Mouse (Mus musculus) limb, embryonic 15.5 days (tissue): ENCODE measurements at regions not wholly inside any gene's neighbourhood (a gene's known extent, or its start where the extent isn't known, plus 50 kb on each side); places are given as distances from the start of the nearest gene placed in this dataset.

Source experiments
- ATAC-seq: fragments of 200-750 bp; cut with Nextera tagmentation; 2 replicates; pipeline ENCODE4 v1.8.0; 2017; ENCODE audit warnings: low read depth, moderate TSS enrichment; ENCODE audit not compliant: insufficient number of reproducible peaks, low FRiP score, low TSS enrichment
- H3K27ac ChIP-seq: fragments of 300-500 bp; sonication (generic); 2 replicates; pipeline ENCODE4 v1.5.1; 2015; ENCODE audit warnings: moderate library complexity, mild to moderate bottlenecking, inconsistent platforms
- H3K27me3 ChIP-seq: fragments of 300-500 bp; sonication (generic); 2 replicates; pipeline ENCODE4 v1.6.1; 2015; ENCODE audit warnings: inconsistent platforms
- H3K36me3 ChIP-seq: fragments of 300-500 bp; sonication (generic); 2 replicates; pipeline ENCODE4 v1.6.1; 2015; ENCODE audit warnings: inconsistent platforms
- H3K4me1 ChIP-seq: fragments of 300-500 bp; sonication (generic); 2 replicates; pipeline ENCODE4 v1.6.1; 2015; ENCODE audit warnings: inconsistent platforms
- H3K4me2 ChIP-seq: fragments of 300-500 bp; sonication (generic); 2 replicates; pipeline ENCODE4 v1.6.1; 2015; ENCODE audit warnings: mild to moderate bottlenecking, inconsistent platforms
- H3K4me3 ChIP-seq: fragments of 300-500 bp; sonication (generic); 2 replicates; pipeline ENCODE4 v1.5.1; 2015; ENCODE audit warnings: mild to moderate bottlenecking, inconsistent platforms
- H3K9ac ChIP-seq: fragments of 300-500 bp; sonication (generic); 2 replicates; pipeline ENCODE4 v1.6.1; 2015; ENCODE audit warnings: inconsistent platforms
- H3K9me3 ChIP-seq: fragments of 300-500 bp; sonication (generic); 2 replicates; pipeline ENCODE4 v1.6.1; 2016; ENCODE audit warnings: inconsistent platforms
- WGBS: fragments of 180-500 bp; shearing (Covaris S2); methylation state at CpG from one replicate; pipeline ENCODE4 v1.1.7; 2015; 5-methylcytosine and 5-hydroxymethylcytosine counted together

- 81% methylated on average over 8 of the region's 8 CpGs for WGBS
- Histone ChIP-seq H3K27ac (no peak overlapping the region), H3K9me3 (no peaks in the 10 kb centered on the region), H3K4me1 (no peaks in the 10 kb centered on the region), H3K9ac (no peak overlapping the region), H3K4me2 (no peak overlapping the region), H3K36me3 (no peaks in the 10 kb centered on the region), H3K27me3 (no peaks in the 10 kb centered on the region), H3K4me3 (no peak overlapping the region)
- no peak for ATAC-seq
These were observed 134.4 kb upstream of the Atp6ap2 start for GRCm38 (mm10) chrX:12452979-12453769.

- WGBS, result 85% methylated on average over 1 of the region's 2 CpGs
These were observed 125.9 kb upstream of the Atp6ap2 start for GRCm38 (mm10) chrX:12461657-12462056.

GRCm38 (mm10) chrX:12462936-12463647 is 124.5 kb upstream of the Atp6ap2 start:
- Histone ChIP-seq H3K9me3 (no peaks in the 10 kb centered on the region), H3K4me1 (0 out of 2 replicates have a peak, but pooled peaks cover 16% of the 10 kb centered on the region), H3K4me2 (no peak overlapping the region), H3K27ac (no peak overlapping the region), H3K36me3 (no peaks in the 10 kb centered on the region), H3K4me3 (no peak overlapping the region), H3K27me3 (no peaks in the 10 kb centered on the region), H3K9ac (no peak overlapping the region)
- no peak for ATAC-seq
- 62% methylated on average over 11 of the region's 11 CpGs for WGBS

More at GRCm38 (mm10) chrX:12461657-12462056, 125.9 kb upstream of the Atp6ap2 start:
- Histone ChIP-seq H3K4me1 (0 out of 2 replicates have a peak, but pooled peaks cover 4% of the 10 kb centered on the region), H3K4me3 (no peak overlapping the region), H3K9me3 (no peaks in the 10 kb centered on the region), H3K36me3 (no peaks in the 10 kb centered on the region), H3K27ac (no peak overlapping the region), H3K27me3 (no peaks in the 10 kb centered on the region), H3K9ac (no peak overlapping the region), H3K4me2 (no peak overlapping the region)
- no peak for ATAC-seq

GRCm38 (mm10) chrX:12466312-12466711 is 121.3 kb upstream of the Atp6ap2 start:
- Histone ChIP-seq H3K9me3 (no peaks in the 10 kb centered on the region), H3K4me2 (no peak overlapping the region), H3K4me3 (no peak overlapping the region), H3K27me3 (no peaks in the 10 kb centered on the region), H3K9ac (no peak overlapping the region), H3K36me3 (no peaks in the 10 kb centered on the region), H3K27ac (no peak overlapping the region), H3K4me1 (0 out of 2 replicates have a peak, but pooled peaks cover 16% of the 10 kb centered on the region)
- WGBS, result 45% methylated on average over 10 of the region's 10 CpGs
- ATAC-seq, result no peak

GRCm38 (mm10) chrX:12466897-12467296 is 120.7 kb upstream of the Atp6ap2 start:
- H3K27ac ChIP-seq, result no peak overlapping the region
- no peaks in the 10 kb centered on the region for H3K36me3 ChIP-seq

GRCm38 (mm10) chrX:12467528-12468179 is 119.9 kb upstream of the Atp6ap2 start:
- WGBS, result 44% methylated on average over 10 of the region's 10 CpGs
- no peak overlapping the region for H3K4me2 ChIP-seq

More at GRCm38 (mm10) chrX:12466897-12467296, 120.7 kb upstream of the Atp6ap2 start:
- Histone ChIP-seq H3K4me3 (no peak overlapping the region), H3K4me1 (0 out of 2 replicates have a peak, but pooled peaks cover 16% of the 10 kb centered on the region), H3K27me3 (no peaks in the 10 kb centered on the region; the same call in 1 of the 2 replicates), H3K9me3 (no peaks in the 10 kb centered on the region), H3K4me2 (no peak overlapping the region), H3K9ac (no peak overlapping the region)
- ATAC-seq, result no peak
- WGBS, result 29% methylated on average over 6 of the region's 6 CpGs

GRCm38 (mm10) chrX:12472296-12472695 is 115.3 kb upstream of the Atp6ap2 start:
- no peak overlapping the region for H3K9ac ChIP-seq
- no peaks in the 10 kb centered on the region for H3K9me3 ChIP-seq
- no peak overlapping the region for H3K27ac ChIP-seq
- 59% methylated on average over 5 of the region's 5 CpGs for WGBS
- peaks cover 4% of the 10 kb centered on the region; the same call in 1 of the 2 replicates for H3K27me3 ChIP-seq
- no peaks in the 10 kb centered on the region for H3K36me3 ChIP-seq
- ATAC-seq, result no peak
- no peak overlapping the region for H3K4me2 ChIP-seq
- H3K4me1 ChIP-seq, result 0 out of 2 replicates have a peak, but pooled peaks cover 7% of the 10 kb centered on the region
- H3K4me3 ChIP-seq, result no peak overlapping the region

More at GRCm38 (mm10) chrX:12467528-12468179, 119.9 kb upstream of the Atp6ap2 start:
- Histone ChIP-seq H3K9me3 (no peaks in the 10 kb centered on the region), H3K27me3 (no peaks in the 10 kb centered on the region; the same call in 1 of the 2 replicates), H3K4me1 (0 out of 2 replicates have a peak, but pooled peaks cover 16% of the 10 kb centered on the region), H3K27ac (no peak overlapping the region), H3K4me3 (no peak overlapping the region), H3K36me3 (no peaks in the 10 kb centered on the region), H3K9ac (no peak overlapping the region)
- no peak for ATAC-seq

GRCm38 (mm10) chrX:12479207-12479606 is 108.4 kb upstream of the Atp6ap2 start:
- H3K9me3 ChIP-seq, result no peaks in the 10 kb centered on the region
- 0 out of 2 replicates have a peak, but pooled peaks cover 4% of the 10 kb centered on the region for H3K27me3 ChIP-seq
- H3K36me3 ChIP-seq, result no peaks in the 10 kb centered on the region
- no peak for ATAC-seq
- H3K4me2 ChIP-seq, result no peak overlapping the region
- H3K4me3 ChIP-seq, result no peak overlapping the region
- WGBS, result 64% methylated on average over 6 of the region's 6 CpGs
- H3K4me1 ChIP-seq, result no peaks in the 10 kb centered on the region
- no peak overlapping the region for H3K9ac ChIP-seq
- H3K27ac ChIP-seq, result no peak overlapping the region

- ATAC-seq, result no peak
- H3K4me2 ChIP-seq, result no peak overlapping the region
- no peak overlapping the region for H3K4me3 ChIP-seq
- H3K4me1 ChIP-seq, result peaks cover 9% of the 10 kb centered on the region
- no peaks in the 10 kb centered on the region for H3K9me3 ChIP-seq
- no peak overlapping the region for H3K9ac ChIP-seq
- no peaks in the 10 kb centered on the region for H3K36me3 ChIP-seq
- peaks cover 17% of the 10 kb centered on the region; the same call in 1 of the 2 replicates for H3K27me3 ChIP-seq
- H3K27ac ChIP-seq, result no peak overlapping the region
- WGBS, result 67% methylated on average over 7 of the region's 7 CpGs
These were observed 96.6 kb upstream of the Atp6ap2 start for GRCm38 (mm10) chrX:12490957-12491356.

GRCm38 (mm10) chrX:12493216-12493615 is 94.4 kb upstream of the Atp6ap2 start:
- Histone ChIP-seq H3K9me3 (no peaks in the 10 kb centered on the region), H3K27me3 (peaks cover 18% of the 10 kb centered on the region; the same call in 1 of the 2 replicates), H3K36me3 (no peaks in the 10 kb centered on the region), H3K4me1 (peaks cover 9% of the 10 kb centered on the region), H3K27ac (no peak overlapping the region), H3K4me3 (no peak overlapping the region), H3K9ac (no peak overlapping the region), H3K4me2 (no peak overlapping the region)
- 60% methylated on average over 5 of the region's 5 CpGs for WGBS
- ATAC-seq, result no peak

- H3K27ac ChIP-seq, result no peak overlapping the region
- no peak overlapping the region for H3K9ac ChIP-seq
- ATAC-seq, result no peak
- 65% methylated on average over 3 of the region's 3 CpGs for WGBS
- no peaks in the 10 kb centered on the region for H3K36me3 ChIP-seq
- no peak overlapping the region for H3K4me3 ChIP-seq
- peaks cover 20% of the 10 kb centered on the region; the same call in 1 of the 2 replicates for H3K27me3 ChIP-seq
- no peak overlapping the region for H3K4me2 ChIP-seq
- H3K9me3 ChIP-seq, result no peaks in the 10 kb centered on the region
- H3K4me1 ChIP-seq, result peaks cover 9% of the 10 kb centered on the region
These were observed 93.7 kb upstream of the Atp6ap2 start for GRCm38 (mm10) chrX:12493916-12494315.
